Mouse (Mus musculus) embryonic facial prominence, embryonic 11.5 days (tissue): ENCODE results near the gene Ttyh2. TPM values are rescaled to one million over a fixed set of nuclear protein-coding genes. Genes with fewer than 3 reads are reported as not detected.

Experiments used
- ATAC-seq: fragments of 200-750 bp; cut with Nextera tagmentation; replicated peaks from 2 replicates; pipeline ENCODE4 v1.8.0; 2017; ENCODE audit warnings: low read depth; ENCODE audit not compliant: insufficient number of reproducible peaks, low FRiP score, low TSS enrichment
- DNase-seq: peaks from one replicate; pipeline ENCODE4 v3.0.0-alpha.2; 2015; ENCODE audit warnings: low spot score
- H3K27ac ChIP-seq: fragments of 300-500 bp; sonication (generic); replicated peaks from 2 replicates; pipeline ENCODE4 v1.5.1; 2014; ENCODE audit warnings: mild to moderate bottlenecking, low read depth, low read length, control low read depth
- H3K27me3 ChIP-seq: fragments of 300-500 bp; sonication (generic); 2 replicates; pipeline ENCODE4 v1.6.1; 2014; ENCODE audit warnings: mild to moderate bottlenecking, low read length, moderate library complexity, mixed read lengths; ENCODE audit not compliant: control insufficient read depth, insufficient read depth
- H3K36me3 ChIP-seq: fragments of 300-500 bp; sonication (generic); replicated peaks from 2 replicates; pipeline ENCODE4 v1.6.1; 2014; ENCODE audit warnings: low read depth, mild to moderate bottlenecking, low read length, moderate library complexity, mixed read lengths; ENCODE audit not compliant: control insufficient read depth, insufficient read depth
- H3K4me1 ChIP-seq: fragments of 300-500 bp; sonication (generic); 2 replicates; pipeline ENCODE4 v1.6.1; 2014; ENCODE audit warnings: low read length, mixed read lengths; ENCODE audit not compliant: control insufficient read depth, insufficient read depth
- H3K4me2 ChIP-seq: fragments of 300-500 bp; sonication (generic); 2 replicates; pipeline ENCODE4 v1.6.1; 2014; ENCODE audit warnings: low read depth, mild to moderate bottlenecking, control low read depth, low read length, moderate library complexity
- H3K4me3 ChIP-seq: fragments of 300-500 bp; sonication (generic); 2 replicates; pipeline ENCODE4 v1.5.1; 2014; ENCODE audit warnings: low read depth, low read length, control low read depth
- H3K9ac ChIP-seq: fragments of 300-500 bp; sonication (generic); replicated peaks from 2 replicates; pipeline ENCODE4 v1.6.1; 2014; ENCODE audit warnings: mild to moderate bottlenecking, control low read depth, low read length
- H3K9me3 ChIP-seq: fragments of 300-500 bp; sonication (generic); replicated peaks from 2 replicates; pipeline ENCODE4 v1.6.1; 2016; ENCODE audit warnings: mild to moderate bottlenecking, low read length, inconsistent platforms, mixed read lengths; ENCODE audit not compliant: control insufficient read depth
- WGBS: fragments of 180-500 bp; shearing (Covaris S2); extraction: QIAGEN DNeasy Blood & Tissue Kit; methylation state at CpG from one replicate; pipeline ENCODE4 v1.1.7; 2014; 5-methylcytosine and 5-hydroxymethylcytosine counted together
- polyA plus RNA-seq: library from polyadenylated mRNA; unstranded; fragments of >200 nt; fragmentation: Nextera tagmentation; extraction: Ambion mirVana; gene quantifications from 2 replicates; pipeline ENCODE4 v1.2.1, GENCODE M21; 2014

Ttyh2 gene
- polyA plus RNA-seq, 1 experiment from 2014 or later = 16.4 TPM

GRCm38 (mm10) chr11:114692601-114693000 lies 17.4 kb downstream of the Ttyh2 start:
- DNase-seq = no peak
- Histone ChIP-seq H3K27me3 (no peaks in the 10 kb centered on the region), H3K4me3 (no peak overlapping the region), H3K9me3 (no peaks in the 10 kb centered on the region), H3K9ac (no peak overlapping the region), H3K27ac (no peak overlapping the region), H3K4me2 (no peak overlapping the region), H3K4me1 (no peaks in the 10 kb centered on the region), H3K36me3 (no peaks in the 10 kb centered on the region)
- 44% methylated on average over 7 of the region's 7 CpGs for WGBS
- ATAC-seq = no peak

- H3K9ac ChIP-seq = no peak overlapping the region
- H3K36me3 ChIP-seq = no peaks in the 10 kb centered on the region
- no peaks in the 10 kb centered on the region for H3K27me3 ChIP-seq
- no peaks in the 10 kb centered on the region for H3K9me3 ChIP-seq
- H3K4me1 ChIP-seq = no peaks in the 10 kb centered on the region
- 87% methylated on average over 6 of the region's 6 CpGs for WGBS
- no peak overlapping the region for H3K4me2 ChIP-seq
- H3K4me3 ChIP-seq = no peak overlapping the region
- ATAC-seq (no peak), DNase-seq (no peak)
- H3K27ac ChIP-seq = no peak overlapping the region
These were observed 18.2 kb downstream of the Ttyh2 start for GRCm38 (mm10) chr11:114693456-114693855.

- Histone ChIP-seq H3K4me1 (no peaks in the 10 kb centered on the region), H3K4me2 (no peak overlapping the region), H3K9me3 (no peaks in the 10 kb centered on the region), H3K9ac (no peak overlapping the region), H3K4me3 (no peak overlapping the region), H3K36me3 (no peaks in the 10 kb centered on the region), H3K27me3 (no peaks in the 10 kb centered on the region), H3K27ac (no peak overlapping the region)
- ATAC-seq (no peak), DNase-seq (no peak)
- 84% methylated on average over 2 of the region's 2 CpGs for WGBS
These were observed 19.2 kb downstream of the Ttyh2 start for GRCm38 (mm10) chr11:114694451-114694850.

- Histone ChIP-seq H3K4me2 (no peak overlapping the region), H3K36me3 (no peaks in the 10 kb centered on the region), H3K4me1 (no peaks in the 10 kb centered on the region), H3K27me3 (no peaks in the 10 kb centered on the region), H3K9me3 (no peaks in the 10 kb centered on the region), H3K27ac (no peak overlapping the region), H3K4me3 (no peak overlapping the region), H3K9ac (no peak overlapping the region)
- DNase-seq (no peak), ATAC-seq (no peak)
- WGBS = 89% methylated on average over 7 of the region's 7 CpGs
These were observed 23.3 kb downstream of the Ttyh2 start for GRCm38 (mm10) chr11:114698496-114698895.

- Histone ChIP-seq H3K4me1 (no peaks in the 10 kb centered on the region), H3K4me3 (no peak overlapping the region), H3K36me3 (no peaks in the 10 kb centered on the region), H3K27me3 (no peaks in the 10 kb centered on the region), H3K9ac (no peak overlapping the region), H3K9me3 (no peaks in the 10 kb centered on the region), H3K4me2 (no peak overlapping the region), H3K27ac (no peak overlapping the region)
- no peak for ATAC-seq
- WGBS = 91% methylated on average over 12 of the region's 12 CpGs
- DNase-seq = no peak
These were observed 24.3 kb downstream of the Ttyh2 start for GRCm38 (mm10) chr11:114699511-114699910.

- H3K4me3 ChIP-seq = no peak overlapping the region
- H3K9ac ChIP-seq = no peak overlapping the region
- ATAC-seq (no peak), DNase-seq (no peak)
- H3K4me1 ChIP-seq = no peaks in the 10 kb centered on the region
- no peak overlapping the region for H3K4me2 ChIP-seq
- WGBS = 87% methylated on average over 15 of the region's 15 CpGs
- H3K36me3 ChIP-seq = no peaks in the 10 kb centered on the region
- no peak overlapping the region for H3K27ac ChIP-seq
- no peaks in the 10 kb centered on the region for H3K9me3 ChIP-seq
- H3K27me3 ChIP-seq = no peaks in the 10 kb centered on the region
These were observed 27.2 kb downstream of the Ttyh2 start for GRCm38 (mm10) chr11:114702311-114702995.

- Histone ChIP-seq H3K9ac (no peak overlapping the region), H3K27me3 (no peaks in the 10 kb centered on the region), H3K9me3 (no peaks in the 10 kb centered on the region), H3K4me2 (no peak overlapping the region), H3K4me1 (no peaks in the 10 kb centered on the region), H3K4me3 (no peak overlapping the region), H3K27ac (no peak overlapping the region), H3K36me3 (no peaks in the 10 kb centered on the region)
- 81% methylated on average over 6 of the region's 6 CpGs for WGBS
- DNase-seq (no peak), ATAC-seq (no peak)
These were observed 27.7 kb downstream of the Ttyh2 start for GRCm38 (mm10) chr11:114702996-114703361.

GRCm38 (mm10) chr11:114704071-114704913 lies 29.1 kb downstream of the Ttyh2 start:
- Histone ChIP-seq H3K4me3 (no peak overlapping the region), H3K27me3 (no peaks in the 10 kb centered on the region), H3K36me3 (no peaks in the 10 kb centered on the region), H3K4me2 (no peak overlapping the region), H3K27ac (no peak overlapping the region), H3K4me1 (no peaks in the 10 kb centered on the region), H3K9ac (no peak overlapping the region; the same call in 1 of the 2 replicates), H3K9me3 (no peaks in the 10 kb centered on the region)
- ATAC-seq (no peak), DNase-seq (no peak)
- 46% methylated on average over 22 of the region's 22 CpGs for WGBS
